Mouse (Mus musculus): ENCODE results near the gene Ltc4s. TPM values are rescaled to one million over a fixed set of nuclear protein-coding genes. Genes with fewer than 3 reads are reported as not detected.

Ltc4s gene
- total RNA-seq (2023), result 1.2 to 2.2 TPM (median 2.1 TPM) in 3 of 4 replicates, not detected in the other

DNA sequence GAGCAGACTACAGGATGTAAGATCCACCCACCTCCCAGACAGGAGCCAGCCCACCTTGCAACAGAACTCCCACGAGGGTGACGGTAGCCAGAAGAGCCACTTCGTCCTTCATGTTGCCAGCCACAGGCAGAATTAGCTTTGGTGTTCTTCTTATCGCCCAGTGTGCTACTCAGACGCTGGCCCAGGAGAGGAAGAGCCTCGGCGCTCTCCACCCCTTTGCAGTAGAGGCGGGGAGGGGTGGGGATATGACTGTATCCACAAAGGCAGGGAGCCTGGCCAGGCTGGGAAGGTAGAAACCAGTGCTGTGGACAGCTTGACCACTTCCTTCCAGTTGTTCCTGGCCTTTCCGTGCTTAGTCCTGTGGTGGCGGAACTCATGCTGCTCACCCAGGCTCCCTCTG lies at the start of gene Ltc4s:
Ltc4s (minus strand) TSS at position 293 of the 400 bp plus-strand sequence.

DNA sequence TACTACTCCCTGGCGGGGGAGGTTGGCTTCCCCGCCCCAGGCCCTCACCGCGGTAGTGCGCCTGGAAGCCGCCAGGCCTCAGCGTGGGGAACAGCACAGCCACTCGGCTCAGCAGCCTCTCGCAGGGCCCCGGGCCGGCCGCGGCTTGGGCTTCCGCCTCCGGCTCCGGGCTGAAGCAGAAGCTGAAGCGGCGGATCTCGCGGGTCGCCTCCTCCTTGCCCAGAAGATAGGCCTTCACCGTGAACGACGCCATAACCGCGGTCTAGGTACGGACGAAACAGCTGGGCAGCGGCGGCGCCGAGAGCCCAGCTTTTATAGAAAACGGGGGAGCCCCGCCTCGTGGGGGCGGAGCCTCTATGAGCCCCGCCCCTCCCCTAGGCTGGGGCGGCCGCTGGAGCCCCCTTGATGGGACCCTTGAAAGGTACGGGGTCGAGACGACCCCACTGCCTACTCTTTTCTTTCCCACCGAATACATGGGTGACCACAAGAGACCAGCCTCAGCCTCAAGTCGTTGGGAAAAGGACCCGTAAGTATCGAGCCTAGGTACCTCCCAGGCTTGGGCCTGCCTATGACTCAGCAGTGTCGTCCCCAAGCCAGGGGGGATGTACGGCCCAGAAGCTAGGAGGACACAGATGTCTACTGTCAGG lies 27.8 kb downstream of the Ltc4s start, which contains the start of the genes Sqstm1 and Mgat4b:
Sqstm1 (minus strand) TSS at position 323 of the 647 bp plus-strand sequence.
Mgat4b (plus strand) TSS at position 386 of the 647 bp plus-strand sequence.

Other genes starting within 250 kb of the Ltc4s start
- 84.9 to 102 TPM (median 90.1 TPM) in 4 replicates for gene Rnf130, start 213.3 kb downstream of the Ltc4s start, total RNA-seq (2023)
- 51.4 to 62.3 TPM (median 56.0 TPM) in 4 replicates for gene Tbc1d9b, start 107.2 kb downstream of the Ltc4s start, total RNA-seq (2023)
- gene Mrnip, start 64.2 kb downstream of the Ltc4s start, total RNA-seq (2023), result 2.5 to 7.0 TPM (median 3.7 TPM) in 4 replicates
- gene Sqstm1, start 27.8 kb downstream of the Ltc4s start, total RNA-seq (2023), result 562 to 613 TPM (median 580 TPM) in 4 replicates
- 7.3 to 11.0 TPM (median 8.7 TPM) in 4 replicates for gene Mgat4b, start 27.7 kb downstream of the Ltc4s start, total RNA-seq (2023)
- 46.5 to 49.4 TPM (median 47.4 TPM) in 4 replicates for gene Maml1, start 53.7 kb upstream of the Ltc4s start, total RNA-seq (2023)
- gene Canx, start 87.1 kb upstream of the Ltc4s start, total RNA-seq (2023), result 190 to 208 TPM (median 202 TPM) in 4 replicates
- not detected in 4 replicates for gene Cby3, start 115.8 kb upstream of the Ltc4s start, total RNA-seq (2023)
- 1,055 to 1,162 TPM (median 1,118 TPM) in 4 replicates for gene Hnrnph1, start 138.4 kb upstream of the Ltc4s start, total RNA-seq (2023)
- 51.7 to 61.1 TPM (median 54.7 TPM) in 4 replicates for gene Rufy1, start 192.5 kb upstream of the Ltc4s start, total RNA-seq (2023)